Mouse (Mus musculus): ENCODE measurements around the gene T2. TPM values are rescaled to one million over a fixed set of nuclear protein-coding genes. Genes with fewer than 3 reads are reported as not detected.

T2 gene
- polyA plus RNA-seq, 1 experiment, result 1.1 TPM

- no peak for DNase-seq (ENCODE audit: extremely low spot score in 1 of 2, low spot score in 1 of 2)
These were observed 54.5 kb downstream of the T2 start for GRCm38 (mm10) chr17:8410330-8410729.

DNA sequence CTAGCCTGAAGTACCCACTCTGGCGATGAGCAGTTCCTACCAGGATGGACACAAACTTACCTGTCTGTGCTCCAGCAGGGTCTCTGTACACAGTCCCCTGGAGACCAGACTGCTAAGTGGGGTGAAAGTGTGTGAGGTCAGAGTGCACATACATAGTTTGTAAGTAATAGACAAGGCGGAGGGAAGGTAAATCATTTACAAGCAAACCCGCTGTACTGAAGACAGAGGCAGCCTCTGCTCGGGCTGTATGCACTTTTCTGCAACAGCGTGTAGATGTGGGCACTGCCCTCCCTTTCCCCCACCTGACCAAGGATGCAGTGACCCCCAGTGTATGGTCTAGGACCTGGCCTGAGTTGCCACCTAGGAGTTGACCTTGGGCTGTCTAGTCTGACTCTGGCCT is 57.9 kb downstream of the T2 start:
- DNase-seq (ENCODE audit: extremely low spot score in 1 of 2, low spot score in 1 of 2), result no peak

DNA sequence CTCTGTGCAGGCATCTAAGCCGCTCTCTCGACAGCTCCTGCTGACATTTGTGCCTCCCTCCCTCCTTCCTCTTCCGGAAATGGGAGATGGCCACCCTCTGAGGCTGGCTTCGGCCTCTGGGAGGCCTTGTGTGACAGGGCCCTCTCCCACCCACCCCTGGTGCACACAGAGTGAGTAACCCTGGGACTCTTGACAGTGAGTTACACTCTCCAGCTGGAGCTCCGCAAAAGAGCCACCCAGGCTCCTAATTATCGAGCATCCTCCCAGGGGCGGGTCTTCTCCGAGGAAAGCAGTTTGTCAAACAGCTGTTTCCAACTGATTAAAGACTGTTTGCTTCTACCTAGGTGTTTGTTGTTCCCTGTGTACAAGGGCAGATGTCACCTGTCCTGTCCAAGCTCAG is 59.7 kb downstream of the T2 start:
- DNase-seq (ENCODE audit: extremely low spot score in 1 of 2, low spot score in 1 of 2), result no peak

DNA sequence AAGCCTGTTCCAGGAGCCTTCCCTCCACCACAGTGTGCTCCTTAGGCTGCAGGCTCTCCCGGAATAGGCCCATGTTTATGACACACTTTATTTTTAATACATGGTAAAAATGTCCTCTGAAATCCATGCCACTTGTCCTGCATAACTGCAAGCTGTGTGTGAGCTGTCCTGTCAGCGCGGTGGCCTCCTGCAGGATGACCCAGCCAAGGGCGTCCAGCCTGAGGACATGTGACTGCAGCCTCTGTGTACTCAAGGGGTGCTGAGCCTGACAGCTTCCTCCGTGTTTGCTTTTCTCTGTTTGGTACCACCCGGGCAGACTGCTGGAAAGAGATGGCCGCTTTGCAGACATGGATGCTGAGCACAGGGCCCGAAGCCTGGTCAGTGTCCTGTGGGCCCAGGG is 61.1 kb downstream of the T2 start:
- DNase-seq (ENCODE audit: extremely low spot score in 1 of 2, low spot score in 1 of 2), result no peak

DNA sequence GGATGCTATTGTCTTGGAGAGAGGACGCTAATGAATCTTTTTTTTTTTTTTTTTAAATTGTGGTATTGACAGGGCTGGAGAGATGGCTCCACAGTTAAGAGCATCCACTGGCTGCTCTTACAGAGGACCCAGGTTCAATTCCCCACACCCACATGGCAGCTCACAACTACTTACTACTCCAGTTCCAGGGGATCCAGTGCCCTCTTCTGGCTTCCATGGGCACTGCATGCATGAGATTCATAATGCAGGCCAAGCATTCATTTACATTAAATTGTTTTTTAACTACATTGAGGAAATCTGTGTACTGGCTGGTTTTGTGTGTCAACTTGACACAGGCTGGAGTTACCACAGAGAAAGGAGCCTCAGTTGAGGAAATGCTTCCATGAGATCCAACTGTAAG is 64.9 kb downstream of the T2 start:
- DNase-seq (ENCODE audit: extremely low spot score in 1 of 2, low spot score in 1 of 2), result peak in 1 of 2 experiments; percentile 12

DNA sequence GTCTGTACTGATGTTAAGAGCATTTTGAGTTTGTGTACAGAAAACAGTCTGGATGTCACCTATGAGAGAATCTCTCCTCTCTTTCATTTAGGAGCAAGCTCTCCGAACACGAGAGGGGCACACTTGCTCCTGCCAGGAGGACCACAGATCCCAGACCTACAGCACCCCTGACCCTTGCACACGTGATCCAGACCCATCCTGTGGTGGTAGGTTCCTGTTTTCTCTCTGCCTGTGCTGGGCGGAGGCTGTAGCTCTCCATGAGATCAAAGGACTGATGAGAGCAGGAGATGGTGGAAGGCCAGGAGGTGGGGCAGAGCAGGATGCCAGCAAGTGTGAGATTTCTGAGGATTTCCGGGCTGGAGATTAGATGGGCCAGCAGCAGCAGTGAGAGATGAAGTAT is 65.7 kb downstream of the T2 start:
- DNase-seq (ENCODE audit: extremely low spot score in 1 of 2, low spot score in 1 of 2), result no peak

- DNase-seq (ENCODE audit: extremely low spot score in 1 of 2, low spot score in 1 of 2), result peak in 1 of 2 experiments; percentile 29
These were observed 67.5 kb downstream of the T2 start for GRCm38 (mm10) chr17:8423283-8423682.

DNA sequence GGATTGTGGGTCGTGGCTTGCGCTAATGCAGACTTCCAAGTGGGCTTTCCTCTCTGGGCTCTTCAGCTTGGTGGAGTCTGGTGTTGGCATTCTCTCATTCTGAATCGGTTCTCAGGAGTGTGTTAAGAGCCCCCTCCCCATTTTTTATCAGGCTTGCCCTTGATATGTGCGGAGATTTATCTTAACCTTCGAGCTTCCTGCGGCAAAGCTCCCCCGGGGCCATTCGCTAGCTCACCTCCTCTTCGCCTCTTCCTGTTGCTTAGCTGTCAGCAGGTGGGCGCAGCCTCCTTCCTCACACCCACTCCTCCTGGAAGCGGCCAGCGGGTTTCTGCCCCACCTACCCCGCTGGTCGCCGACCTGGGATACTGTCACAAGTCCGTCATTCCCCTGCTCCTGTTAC is 73.6 kb downstream of the T2 start:
- no peak for DNase-seq (ENCODE audit: extremely low spot score in 1 of 2, low spot score in 1 of 2)

- DNase-seq (ENCODE audit: extremely low spot score in 1 of 2, low spot score in 1 of 2), result no peak
These were observed 74.1 kb downstream of the T2 start for GRCm38 (mm10) chr17:8429896-8430295.

- no peak for DNase-seq (ENCODE audit: extremely low spot score in 1 of 2, low spot score in 1 of 2)
These were observed 76.5 kb downstream of the T2 start for GRCm38 (mm10) chr17:8432179-8432800.

- DNase-seq (ENCODE audit: extremely low spot score in 1 of 2, low spot score in 1 of 2), result peak in 1 of 2 experiments; percentile 9
These were observed 77.6 kb downstream of the T2 start for GRCm38 (mm10) chr17:8433121-8433977.

GRCm38 (mm10) chr17:8433978-8434960 is 78.5 kb downstream of the T2 start, which contains the start of gene T:
Gene T (plus strand): TSS chr17:8434423.
- DNase-seq (ENCODE audit: extremely low spot score in 1 of 2, low spot score in 1 of 2), result no peak

- DNase-seq (ENCODE audit: extremely low spot score in 1 of 2, low spot score in 1 of 2), result no peak
These were observed 80.4 kb downstream of the T2 start for GRCm38 (mm10) chr17:8436184-8436583.

DNA sequence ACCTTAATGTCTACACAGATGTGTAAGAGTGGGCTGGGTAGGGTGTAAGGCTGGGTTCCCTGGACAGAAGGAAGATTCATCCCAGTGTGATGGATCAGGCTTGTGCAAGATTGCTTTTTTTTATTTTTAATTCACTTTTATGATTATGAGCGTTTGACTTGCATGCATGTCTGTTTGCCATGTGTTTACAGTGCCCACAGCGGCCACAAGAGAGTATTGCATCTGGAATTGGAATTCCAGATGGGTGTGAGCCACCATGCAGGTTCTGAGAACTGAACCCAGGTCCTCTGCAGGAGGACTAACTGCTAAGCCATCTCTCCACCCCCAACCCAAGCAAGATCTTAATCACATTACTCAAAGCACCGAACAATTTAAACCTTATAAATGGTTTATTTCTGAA is 88.3 kb downstream of the T2 start:
- no peak for DNase-seq (ENCODE audit: extremely low spot score in 1 of 2, low spot score in 1 of 2)

- DNase-seq (ENCODE audit: extremely low spot score in 1 of 2, low spot score in 1 of 2), result no peak
These were observed 91.9 kb downstream of the T2 start for GRCm38 (mm10) chr17:8447676-8448192.

DNA sequence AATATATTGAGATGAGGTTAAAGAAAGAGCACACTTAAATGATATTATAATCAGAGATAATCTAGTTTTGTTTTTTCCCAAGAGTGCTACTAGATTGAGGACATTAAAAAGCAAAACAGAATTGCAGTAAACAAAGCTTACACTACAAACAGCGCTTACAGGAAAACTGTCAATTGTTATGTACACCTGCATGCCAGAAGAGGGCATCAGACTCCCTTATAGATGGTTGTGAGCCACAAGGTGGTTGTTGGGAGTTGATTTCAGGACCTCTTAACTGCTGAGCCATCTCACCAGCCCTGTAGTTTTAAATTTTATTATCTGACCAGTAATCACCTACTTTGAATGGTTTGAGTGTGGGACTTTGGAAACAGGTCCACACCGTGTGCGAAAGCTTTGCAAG is 92.5 kb downstream of the T2 start:
- no peak for DNase-seq (ENCODE audit: extremely low spot score in 1 of 2, low spot score in 1 of 2)

DNA sequence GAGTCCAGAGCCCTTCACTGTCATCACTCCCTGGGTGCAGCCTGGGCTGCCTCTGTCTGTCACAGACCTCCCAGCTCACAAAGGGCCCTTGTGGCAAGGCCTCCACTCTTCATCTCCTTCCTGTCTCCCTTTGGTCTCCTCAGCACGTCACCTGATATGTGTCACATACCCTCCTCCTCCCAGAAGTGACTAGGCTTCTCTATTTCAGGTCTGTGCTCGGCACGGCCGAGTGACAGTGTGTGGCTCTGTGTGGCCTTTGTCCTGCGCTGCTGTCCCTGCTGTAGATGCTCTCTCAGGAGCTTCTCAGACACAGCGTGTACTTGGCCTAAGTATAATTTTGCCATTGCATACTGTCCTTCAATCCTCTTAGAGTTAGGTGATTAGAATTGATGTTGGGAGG is 99.4 kb downstream of the T2 start:
- no peak for DNase-seq (ENCODE audit: extremely low spot score in 1 of 2, low spot score in 1 of 2)

DNA sequence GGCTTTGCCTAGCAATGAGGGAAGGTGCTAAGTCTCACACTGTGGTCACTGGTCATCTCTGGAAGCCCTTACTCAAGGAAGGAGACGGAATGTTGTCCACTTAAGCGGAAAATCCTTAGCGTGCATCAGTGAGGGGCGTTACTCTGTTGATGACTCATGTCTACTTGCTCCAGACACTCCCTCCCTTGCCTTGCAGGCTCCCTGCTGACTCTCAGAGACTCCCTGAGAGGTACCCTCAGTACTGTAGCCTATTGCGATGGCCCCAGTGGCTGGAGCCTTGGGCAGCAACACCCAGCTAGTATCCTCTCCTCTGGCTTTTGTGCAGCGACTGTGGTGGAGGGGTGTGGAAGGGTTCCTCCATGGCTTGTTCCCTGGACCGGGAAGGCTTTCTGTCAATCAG is 99.8 kb downstream of the T2 start:
- no peak for DNase-seq (ENCODE audit: extremely low spot score in 1 of 2, low spot score in 1 of 2)

GRCm38 (mm10) chr17:8456856-8457460 is 101.2 kb downstream of the T2 start:
- no peak for DNase-seq (ENCODE audit: extremely low spot score in 1 of 2, low spot score in 1 of 2)

GRCm38 (mm10) chr17:8461568-8461967 is 105.8 kb downstream of the T2 start:
- DNase-seq (ENCODE audit: extremely low spot score in 1 of 2, low spot score in 1 of 2), result peak in 1 of 2 experiments; percentile 74
